Mouse (Mus musculus) brain, embryonic 14.5 days (tissue): Measurements from ENCODE around the gene Msh4.

ENCODE experiments used
- CTCF ChIP-seq: fragments of 200-500 bp; IDR thresholded peaks from 2 replicates; pipeline ENCODE4 v1.5.1; 2012; ENCODE audit warnings: inconsistent platforms, mild to moderate bottlenecking, moderate library complexity, borderline replicate concordance; ENCODE audit not compliant: insufficient read depth, insufficient read length; ENCODE audit errors: extremely low read depth
- POLR2A ChIP-seq: fragments of 200-500 bp; IDR thresholded peaks from 2 replicates; pipeline ENCODE4 v1.6.1; 2012; ENCODE audit warnings: mild to moderate bottlenecking, inconsistent platforms, borderline replicate concordance; ENCODE audit not compliant: poor library complexity, insufficient read depth, insufficient read length, severe bottlenecking; ENCODE audit errors: extremely low read depth

- TF ChIP-seq POLR2A, result no peak
- TF ChIP-seq CTCF, result no peak
These were observed 31.3 kb upstream of the Msh4 start for GRCm38 (mm10) chr3:153937116-153937810.
